Mouse (Mus musculus) cerebellum, adult 18-20 months (tissue): ENCODE data around the gene Magi1.
"Not testable (repeated sequence)": the region's sequence is repeated elsewhere in the genome, so short reads cannot be mapped to it uniquely, and the experiment has no call there.

Experiments
- DNase-seq, 2 experiments: peaks; one replicate each; pipeline ENCODE4 v3.0.0; 2021

Gene Magi1

DNA sequence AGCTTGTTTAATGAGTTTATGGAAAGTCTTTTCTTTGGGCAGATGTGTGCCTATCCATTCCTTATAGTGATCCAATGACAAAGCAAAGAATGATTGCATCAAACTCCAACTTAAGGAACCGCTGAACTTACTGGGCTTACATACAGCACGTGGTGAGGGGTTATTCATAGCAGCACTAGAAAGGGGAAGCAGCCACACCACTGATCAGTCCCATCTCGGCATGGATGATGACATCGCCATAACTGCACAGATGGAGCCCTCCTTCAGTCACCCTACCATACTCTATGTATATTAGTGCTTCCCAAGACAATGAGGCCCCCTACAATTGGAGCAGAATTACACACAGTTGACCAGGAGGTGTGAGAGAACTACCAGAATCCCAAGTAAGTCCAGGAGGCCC lies 238.5 kb downstream of the Magi1 start:
- no peak for DNase-seq

DNA sequence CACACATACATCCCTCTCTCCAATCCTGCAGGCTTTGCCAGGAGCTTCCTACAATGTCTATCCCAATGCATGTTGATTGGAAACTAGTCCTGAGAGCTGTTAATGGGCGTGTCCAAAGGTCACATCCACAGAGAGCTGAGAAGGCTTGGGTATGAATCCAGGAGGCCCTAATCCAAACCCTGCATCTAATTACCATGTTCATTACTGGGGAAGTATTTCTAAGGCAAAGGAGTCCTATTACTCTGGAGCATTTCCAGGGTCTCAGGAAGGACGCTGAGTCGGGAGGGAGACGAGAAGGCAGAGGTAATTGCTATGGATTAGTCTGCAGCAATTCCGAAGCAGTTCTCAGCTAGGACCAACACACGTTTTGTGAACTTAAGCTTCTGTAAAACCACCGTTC lies 240.3 kb downstream of the Magi1 start:
- no peak for DNase-seq

DNA sequence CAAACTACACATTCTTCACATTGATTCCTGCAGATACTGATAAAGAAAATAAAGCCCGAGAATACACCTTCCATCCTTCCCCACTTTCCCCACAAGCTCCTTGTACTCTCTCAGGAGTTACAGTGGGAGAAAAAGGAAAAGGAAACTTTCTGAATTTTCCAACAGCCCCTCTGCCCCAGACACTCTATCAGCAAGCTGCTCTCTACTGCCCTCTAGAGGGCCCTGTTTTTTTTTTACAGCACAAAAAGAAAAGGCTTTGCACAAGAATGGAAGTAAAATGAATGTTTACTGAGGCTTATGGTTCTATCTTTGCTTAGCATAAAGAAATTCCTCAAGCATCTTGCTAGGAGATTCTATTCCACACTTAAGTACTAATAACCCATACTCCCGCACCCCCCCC lies 243.6 kb downstream of the Magi1 start:
- DNase-seq, result peak; percentile 11 to 30

GRCm38 (mm10) chr6:94038897-94039296 lies 244.8 kb downstream of the Magi1 start:
- DNase-seq, result no peak

DNA sequence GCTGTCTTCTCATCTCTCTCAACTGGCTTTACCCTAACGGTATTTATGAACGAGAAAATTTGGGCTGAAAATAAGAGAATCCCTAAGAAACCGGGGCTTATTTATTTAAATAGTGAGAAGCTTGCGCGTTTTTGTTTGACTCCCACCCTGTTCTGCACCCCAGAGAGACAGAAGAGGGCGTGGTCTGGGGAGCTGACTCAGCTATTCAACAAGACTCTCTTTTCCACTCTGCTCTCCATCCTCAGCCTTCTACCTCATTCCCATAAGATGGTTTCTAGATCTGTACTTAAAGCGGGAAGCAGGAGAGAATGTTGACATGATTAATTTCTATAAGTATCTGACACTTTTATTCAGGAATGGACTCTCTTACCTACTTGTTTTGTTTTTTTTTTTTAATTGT lies 247.2 kb downstream of the Magi1 start:
- DNase-seq, result no peak

GRCm38 (mm10) chr6:94026361-94026760 lies 257.4 kb downstream of the Magi1 start:
- DNase-seq, result no peak

GRCm38 (mm10) chr6:94022437-94022836 lies 261.3 kb downstream of the Magi1 start:
- DNase-seq, result no peak

DNA sequence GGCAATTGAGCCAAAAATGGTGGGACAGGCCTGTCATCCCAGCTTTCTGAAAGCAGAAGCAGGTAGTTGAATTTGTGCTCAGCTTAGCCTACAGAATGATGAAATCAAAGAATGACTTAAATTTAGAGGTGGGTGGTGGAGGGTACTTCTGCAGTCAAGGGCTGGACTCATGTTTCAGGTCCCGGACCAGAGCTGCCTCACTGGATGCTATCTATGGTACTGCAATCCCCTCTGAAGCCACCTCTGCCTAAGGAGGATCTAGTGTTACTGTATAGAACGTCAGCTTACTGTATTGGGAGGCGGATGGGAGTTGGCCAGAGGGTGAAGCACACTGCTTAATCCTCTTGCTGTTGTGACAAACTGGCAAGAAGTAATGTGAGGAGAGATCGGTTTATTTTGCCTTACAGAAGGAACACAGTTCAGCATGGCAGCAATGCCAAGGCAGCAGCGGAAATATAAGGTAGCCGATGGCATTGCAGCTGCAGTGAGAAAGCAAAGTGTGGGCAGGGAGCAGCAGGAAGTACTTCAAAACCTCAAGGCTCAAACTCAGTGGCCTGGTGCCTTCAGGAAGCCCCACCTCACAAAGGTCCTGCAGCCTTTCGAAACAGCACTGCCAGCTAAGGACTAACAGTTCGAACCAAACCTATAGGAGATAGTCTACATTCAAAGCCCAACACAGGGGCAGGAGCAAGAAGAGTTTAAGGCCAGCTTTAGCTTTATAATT lies 262.3 kb downstream of the Magi1 start:
- no peak for DNase-seq

GRCm38 (mm10) chr6:94020566-94020965 lies 263.2 kb downstream of the Magi1 start:
- no peak for DNase-seq

GRCm38 (mm10) chr6:94019935-94020334 lies 263.8 kb downstream of the Magi1 start:
- no peak for DNase-seq

GRCm38 (mm10) chr6:94013761-94014160 lies 270.0 kb downstream of the Magi1 start:
- DNase-seq, result no peak

- DNase-seq, result peak in 1 of 2 experiments; percentile 19
Measured at GRCm38 (mm10) chr6:94011947-94012346, 271.8 kb downstream of the Magi1 start.

DNA sequence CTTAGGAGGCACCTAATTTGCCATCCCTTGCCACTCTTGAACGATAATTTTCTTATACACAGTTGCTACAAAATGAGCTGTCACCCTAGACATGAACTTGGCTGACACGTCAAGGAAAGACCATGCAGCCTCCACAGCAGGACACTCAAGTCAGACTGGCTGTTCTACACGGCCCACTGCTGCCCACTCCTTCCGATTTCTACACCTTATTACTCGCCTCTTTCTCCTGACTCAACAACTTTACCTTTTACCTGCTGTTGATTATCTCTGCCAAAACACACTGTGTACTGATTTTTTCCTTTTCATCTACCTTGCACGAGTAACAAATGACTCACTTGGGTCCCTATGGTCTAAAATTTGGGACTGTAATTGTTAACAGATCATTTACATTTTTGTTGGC lies 272.2 kb downstream of the Magi1 start:
- DNase-seq, result no peak

- no peak for DNase-seq
Measured at GRCm38 (mm10) chr6:94008577-94008976, 275.1 kb downstream of the Magi1 start.

DNA sequence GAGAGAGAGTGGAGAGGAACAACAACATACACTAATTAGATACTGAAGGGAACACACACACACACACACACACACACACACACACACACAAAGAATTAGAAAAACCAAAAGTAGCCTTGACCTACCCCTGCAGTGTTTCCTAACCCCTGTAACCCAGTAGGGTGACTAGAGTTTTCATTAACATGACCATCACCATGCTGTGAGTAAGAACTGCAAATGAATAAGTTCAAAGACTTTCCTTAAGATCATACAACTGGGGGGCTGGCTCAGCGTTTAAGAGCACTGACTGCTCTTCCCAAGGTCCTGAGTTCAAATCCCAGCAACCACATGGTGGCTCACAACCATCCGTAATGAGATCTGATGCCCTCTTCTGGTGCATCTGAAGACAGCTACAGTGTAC lies 280.1 kb downstream of the Magi1 start:
- not testable (repeated sequence) for DNase-seq

DNA sequence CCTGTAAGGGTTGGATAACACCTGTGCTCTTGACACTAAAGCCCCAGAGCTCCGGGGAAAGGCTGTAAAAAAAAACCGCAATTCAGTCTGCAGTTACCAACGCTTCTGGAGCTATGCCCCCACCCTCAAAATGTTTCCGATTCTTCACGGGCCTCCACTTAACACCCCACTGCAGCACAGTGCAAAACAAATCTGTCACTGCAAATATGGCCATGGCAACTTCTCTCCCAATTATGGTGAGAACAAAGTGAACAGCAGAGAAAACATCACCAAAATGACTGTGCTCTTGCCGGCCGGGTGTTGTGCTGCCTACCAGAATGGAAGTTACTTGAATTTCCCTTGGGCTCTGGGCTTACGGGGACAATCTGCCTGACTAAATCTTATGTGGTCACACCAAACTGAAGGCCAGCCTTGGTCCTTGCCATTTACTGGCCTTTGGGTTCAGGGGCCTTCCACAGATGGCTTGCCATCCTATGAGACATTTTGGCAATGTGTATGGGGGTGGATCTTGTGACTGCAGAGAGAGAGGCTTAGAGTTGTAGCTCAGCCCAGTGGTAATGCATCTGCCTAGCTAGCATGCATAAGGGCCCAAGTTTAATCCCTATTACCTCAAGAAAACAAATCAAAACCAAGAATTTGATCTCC lies 286.8 kb downstream of the Magi1 start:
- DNase-seq, result no peak

DNA sequence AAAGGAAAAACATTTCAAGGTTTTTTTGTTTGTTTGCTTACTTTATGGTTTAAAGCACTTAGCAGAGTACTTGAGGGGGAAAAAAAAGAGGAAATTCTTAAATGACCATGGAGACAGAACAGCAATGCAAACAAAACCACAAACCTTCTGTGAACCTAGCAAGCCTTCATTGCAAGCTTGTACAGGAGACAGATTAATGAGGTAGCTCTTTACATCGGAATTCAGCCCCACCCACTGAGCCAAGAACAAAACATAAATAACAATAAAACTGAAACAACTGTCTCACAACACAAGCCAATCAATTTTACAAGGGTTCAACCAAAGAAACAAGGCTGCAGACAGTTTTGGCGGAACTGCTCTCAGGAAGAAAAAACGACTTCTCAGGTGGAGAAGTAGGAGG lies 296.2 kb downstream of the Magi1 start:
- no peak for DNase-seq

DNA sequence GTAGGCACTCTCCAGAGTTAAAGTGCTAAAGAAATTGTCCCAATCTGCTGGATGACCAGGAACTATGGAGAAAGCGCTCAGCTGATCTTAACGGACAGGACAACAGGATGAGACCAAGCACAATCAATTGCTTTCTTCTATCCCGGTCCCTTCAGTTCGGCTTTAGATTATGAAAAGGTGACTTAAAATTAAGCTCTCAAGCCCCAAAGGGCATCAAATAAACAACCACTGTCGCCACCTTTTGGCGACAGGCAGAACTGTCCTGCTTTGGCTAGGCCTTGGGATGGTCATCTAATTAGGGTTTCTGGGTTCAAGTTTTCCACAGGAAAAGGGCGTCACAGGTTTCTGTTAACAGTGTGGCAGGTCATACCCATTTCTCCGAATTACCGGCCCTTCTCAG lies 298.6 kb downstream of the Magi1 start:
- peak; percentile 52 to 67 for DNase-seq

DNA sequence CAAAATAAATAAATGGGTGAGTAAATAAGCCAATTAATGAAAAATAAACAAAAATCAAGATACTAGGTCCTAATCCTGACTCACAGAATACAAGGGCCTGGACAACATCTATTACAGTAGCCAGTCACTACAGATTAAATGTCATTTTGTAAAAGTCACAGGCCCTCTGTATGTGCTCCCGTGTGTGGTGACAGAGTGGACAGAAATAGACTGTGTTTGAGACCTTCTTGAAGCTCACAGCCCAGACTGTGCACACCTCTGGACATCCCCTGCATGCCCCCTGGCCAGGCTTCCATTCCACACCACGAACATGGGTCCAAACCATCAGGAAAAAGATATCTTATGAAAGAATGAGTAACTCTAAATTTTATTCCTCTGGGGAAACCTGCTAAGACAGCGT lies 300.2 kb downstream of the Magi1 start:
- DNase-seq, result no peak

DNA sequence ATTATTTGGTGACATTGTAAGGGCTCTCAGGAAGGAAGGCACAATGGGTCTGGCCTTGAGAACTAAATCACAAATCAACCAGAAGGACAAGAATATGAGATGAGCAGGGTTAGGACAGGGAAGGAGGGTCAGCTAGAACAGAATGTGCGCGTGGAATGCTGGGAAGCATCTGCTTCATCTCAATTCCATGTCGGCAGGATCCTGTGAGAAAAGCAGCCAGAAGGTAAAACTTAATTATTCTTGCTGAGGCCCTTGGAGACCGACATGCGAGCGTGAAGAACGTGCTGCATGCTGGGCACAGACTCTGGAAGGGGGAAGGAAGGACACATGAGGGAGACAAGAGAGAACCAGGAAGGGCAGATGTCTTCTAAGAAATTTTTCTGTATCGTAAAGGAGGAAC lies 302.5 kb downstream of the Magi1 start:
- no peak for DNase-seq

DNA sequence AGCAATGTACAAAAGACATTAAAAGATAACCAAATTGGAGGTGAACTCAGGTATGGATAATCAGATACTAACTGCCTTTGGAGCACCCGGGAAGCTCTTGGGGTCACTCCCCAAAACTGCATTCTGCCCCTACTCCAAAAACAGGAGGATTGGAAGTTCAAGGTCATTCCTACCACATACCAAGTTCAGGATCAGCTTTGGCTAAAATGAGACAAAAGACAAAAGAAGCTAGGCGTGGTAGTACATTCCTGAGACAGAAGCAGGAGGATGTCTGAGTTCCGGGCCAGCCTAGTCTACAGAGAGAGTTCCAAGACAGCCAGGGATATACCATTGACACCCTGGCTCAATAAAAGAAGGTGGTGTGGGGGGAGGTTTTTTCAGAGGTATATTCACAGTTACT lies 304.5 kb downstream of the Magi1 start:
- DNase-seq, result no peak

DNA sequence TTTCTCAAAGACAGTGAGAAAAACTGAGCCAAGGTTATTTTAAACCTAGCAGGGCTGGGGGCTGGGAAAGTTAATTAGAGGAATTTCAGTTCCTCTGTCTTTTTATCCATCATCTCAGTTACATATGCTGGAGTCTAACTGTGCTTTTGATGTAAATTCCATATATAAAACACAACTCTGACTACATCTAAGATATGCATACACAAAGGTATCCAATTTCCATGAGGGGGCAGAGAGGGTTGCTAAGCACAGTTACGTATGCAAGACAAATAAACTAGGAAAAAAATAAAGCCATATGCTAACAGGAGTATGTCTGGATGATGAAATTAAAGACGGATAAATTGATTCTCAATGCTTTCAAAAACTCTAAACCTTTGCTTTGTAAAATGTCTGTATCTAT lies 315.0 kb downstream of the Magi1 start:
- no peak for DNase-seq

- DNase-seq, result peak in 1 of 2 experiments; percentile 20
Measured at GRCm38 (mm10) chr6:93962757-93963336, 320.9 kb downstream of the Magi1 start.

- no peak for DNase-seq
Measured at GRCm38 (mm10) chr6:93961782-93962181, 321.9 kb downstream of the Magi1 start.
